Mouse (Mus musculus) hindbrain, embryonic 15.5 days (tissue): Measurements from ENCODE around the gene Mchr1. TPM values are rescaled to one million over a fixed set of nuclear protein-coding genes. Genes with fewer than 3 reads are reported as not detected.

Source experiments
- ATAC-seq: fragments of 200-750 bp; cut with Nextera tagmentation; 2 replicates; pipeline ENCODE4 v1.8.0; 2017; ENCODE audit warnings: low read depth, moderate number of reproducible peaks, moderate TSS enrichment; ENCODE audit not compliant: low FRiP score
- H3K27ac ChIP-seq: fragments of 300-500 bp; sonication (generic); replicated peaks from 2 replicates; pipeline ENCODE4 v1.5.1; 2015; ENCODE audit warnings: mild to moderate bottlenecking, inconsistent platforms
- H3K27me3 ChIP-seq: fragments of 300-500 bp; sonication (generic); 2 replicates; pipeline ENCODE4 v1.6.1; 2015; ENCODE audit warnings: control low read depth, inconsistent platforms
- H3K36me3 ChIP-seq: fragments of 300-500 bp; sonication (generic); 2 replicates; pipeline ENCODE4 v1.6.1; 2015; ENCODE audit warnings: control low read depth, inconsistent platforms
- H3K4me1 ChIP-seq: fragments of 300-500 bp; sonication (generic); replicated peaks from 2 replicates; pipeline ENCODE4 v1.6.1; 2015; ENCODE audit warnings: control low read depth, inconsistent platforms
- H3K4me2 ChIP-seq: fragments of 300-500 bp; sonication (generic); 2 replicates; pipeline ENCODE4 v1.6.1; 2015; ENCODE audit warnings: moderate library complexity, mild to moderate bottlenecking, inconsistent platforms
- H3K4me3 ChIP-seq: fragments of 300-500 bp; sonication (generic); 2 replicates; pipeline ENCODE4 v1.5.1; 2015; ENCODE audit warnings: mild to moderate bottlenecking, inconsistent platforms
- H3K9ac ChIP-seq: fragments of 300-500 bp; sonication (generic); 2 replicates; pipeline ENCODE4 v1.6.1; 2015; ENCODE audit warnings: inconsistent platforms
- H3K9me3 ChIP-seq: fragments of 300-500 bp; sonication (generic); 2 replicates; pipeline ENCODE4 v1.6.1; 2016; ENCODE audit warnings: control low read depth, inconsistent platforms
- WGBS: fragments of 180-500 bp; shearing (Covaris S2); methylation state at CpG from one replicate; pipeline ENCODE4 v1.1.7; 2015; 5-methylcytosine and 5-hydroxymethylcytosine counted together
- polyA plus RNA-seq: library from polyadenylated mRNA; unstranded; fragments of >200 nt; fragmentation: Nextera tagmentation; extraction: Ambion mirVana; gene quantifications from 2 replicates; pipeline ENCODE4 v1.2.1, GENCODE M21; 2015

Gene Mchr1
- polyA plus RNA-seq, 1 experiment from 2014 or later = 5.7 TPM

DNA sequence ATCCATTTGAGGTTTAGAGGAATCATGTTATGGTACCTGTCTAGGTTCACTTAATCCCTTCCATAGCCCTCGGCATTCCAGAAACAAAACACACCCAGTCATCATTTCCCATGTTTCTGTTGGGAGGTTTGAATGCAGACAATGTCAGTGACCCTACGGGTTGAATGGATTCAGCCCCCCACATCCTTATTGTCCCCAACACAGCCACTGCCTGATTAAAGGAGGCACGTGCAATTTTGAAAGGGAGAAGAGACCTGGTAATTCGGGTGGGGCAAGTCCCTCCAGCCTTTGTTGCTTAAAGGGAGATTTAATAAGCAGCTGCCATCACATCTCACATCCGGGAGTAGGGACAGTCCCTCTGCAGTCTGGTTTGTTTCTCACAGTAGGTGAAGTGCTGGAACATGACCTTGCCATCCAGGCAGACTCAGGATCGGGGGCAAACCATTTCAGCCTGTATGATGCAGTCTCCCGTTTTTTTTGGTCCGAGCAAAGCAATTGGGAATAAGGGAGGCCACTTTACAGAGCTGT, 18.9 kb downstream of the Mchr1 start:
- Histone ChIP-seq H3K4me2 (no peak overlapping the region), H3K4me1 (peaks cover 10% of the 10 kb centered on the region), H3K27me3 (no peaks in the 10 kb centered on the region), H3K4me3 (no peak overlapping the region), H3K36me3 (no peaks in the 10 kb centered on the region), H3K9me3 (no peaks in the 10 kb centered on the region), H3K9ac (no peak overlapping the region), H3K27ac (no peak overlapping the region)
- WGBS = 64% methylated on average over 8 of the region's 8 CpGs
- no peak for ATAC-seq

DNA sequence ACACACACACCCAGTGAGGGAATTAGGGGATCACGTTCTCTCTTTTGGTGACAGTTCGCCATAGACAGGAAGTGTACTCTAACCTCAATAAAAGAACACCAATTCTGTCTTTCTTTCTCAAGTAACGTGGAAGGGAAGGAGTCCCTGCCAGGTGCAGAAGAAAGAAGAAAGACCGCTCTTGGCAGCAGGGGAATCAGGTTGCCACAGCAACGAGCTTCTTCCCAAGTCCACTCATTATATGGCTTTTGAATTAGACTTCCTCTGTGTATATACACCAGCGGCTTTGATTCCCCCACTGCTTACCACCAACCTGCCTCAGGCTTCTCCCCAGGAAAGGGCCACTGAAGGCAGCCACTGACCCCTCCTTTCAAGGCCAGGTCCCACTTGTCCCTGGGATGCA, 19.8 kb downstream of the Mchr1 start:
- no peak overlapping the region for H3K4me3 ChIP-seq
- peaks cover 10% of the 10 kb centered on the region for H3K4me1 ChIP-seq
- no peak overlapping the region for H3K4me2 ChIP-seq
- H3K9ac ChIP-seq = no peak overlapping the region
- ATAC-seq = no peak
- no peaks in the 10 kb centered on the region for H3K9me3 ChIP-seq
- no peaks in the 10 kb centered on the region for H3K36me3 ChIP-seq
- H3K27me3 ChIP-seq = no peaks in the 10 kb centered on the region
- H3K27ac ChIP-seq = peak overlapping the region; percentile 64
- 34% methylated on average over 6 of the region's 6 CpGs for WGBS

DNA sequence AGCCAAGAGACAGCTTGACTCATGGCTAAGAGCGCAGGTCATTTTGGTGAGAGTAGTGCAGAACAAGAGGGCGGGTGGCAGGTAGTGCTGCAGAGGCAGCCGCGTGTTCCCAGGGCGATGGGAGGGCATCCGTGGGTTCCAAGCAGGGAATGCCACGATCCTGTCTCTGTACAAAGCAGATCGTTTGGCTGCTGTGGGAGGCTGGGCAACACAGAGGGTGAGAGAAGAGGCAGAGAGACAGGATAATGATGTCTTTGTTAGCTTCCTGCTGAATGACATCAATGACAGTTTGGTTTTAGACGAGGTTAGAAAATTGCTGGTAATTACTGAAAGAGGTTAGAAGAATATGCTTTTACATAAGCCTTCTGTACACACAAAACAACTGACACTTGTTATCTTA, 23.0 kb downstream of the Mchr1 start:
- Histone ChIP-seq H3K9me3 (no peaks in the 10 kb centered on the region), H3K4me1 (peaks cover 10% of the 10 kb centered on the region), H3K36me3 (no peaks in the 10 kb centered on the region), H3K4me3 (no peak overlapping the region), H3K9ac (no peak overlapping the region), H3K27ac (no peak overlapping the region), H3K27me3 (no peaks in the 10 kb centered on the region), H3K4me2 (no peak overlapping the region)
- no peak for ATAC-seq
- WGBS = 29% methylated on average over 9 of the region's 9 CpGs

DNA sequence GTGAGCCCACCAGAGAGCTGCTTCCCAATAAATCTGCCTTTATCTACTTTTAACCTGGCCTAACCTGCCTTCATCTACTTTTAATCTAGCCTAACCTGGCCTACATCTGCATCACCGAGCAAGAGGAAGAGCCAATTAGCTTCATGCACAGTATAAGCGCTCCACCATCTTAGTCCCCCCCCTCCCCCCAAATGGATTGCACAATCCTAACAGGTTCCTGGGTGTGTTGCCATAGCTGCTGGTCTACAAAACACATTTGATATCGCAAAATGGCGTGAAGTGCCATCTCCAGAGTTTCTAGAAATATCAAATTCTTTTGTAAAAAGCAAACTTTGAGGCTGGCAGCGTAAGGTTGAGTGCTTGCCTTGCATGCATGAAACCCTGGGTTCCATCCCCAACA, 24.0 kb downstream of the Mchr1 start:
- no peak for ATAC-seq
- WGBS = 98% methylated on average over 5 of the region's 5 CpGs

DNA sequence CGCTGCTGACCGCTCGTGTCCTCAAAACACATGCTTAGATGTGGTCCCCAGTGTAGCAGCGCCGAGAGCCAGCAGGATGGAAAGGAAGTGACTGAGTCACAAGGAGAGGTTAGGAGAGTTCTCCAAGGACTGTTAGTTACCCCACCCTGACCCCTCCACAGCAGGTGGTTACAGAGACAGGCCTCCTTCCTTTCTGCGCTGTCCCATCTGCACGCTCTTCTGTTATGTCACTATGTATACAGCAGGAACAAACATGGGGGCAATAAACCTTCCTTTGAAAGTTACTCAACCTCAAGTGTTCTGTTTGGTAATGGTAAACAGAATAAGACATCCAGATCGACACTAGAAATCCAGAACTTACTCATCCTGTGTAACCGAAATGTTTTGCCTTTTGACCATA, 24.9 kb downstream of the Mchr1 start:
- no peak overlapping the region for H3K4me3 ChIP-seq
- H3K9ac ChIP-seq = no peak overlapping the region
- no peaks in the 10 kb centered on the region for H3K9me3 ChIP-seq
- H3K27me3 ChIP-seq = no peaks in the 10 kb centered on the region
- no peak overlapping the region for H3K27ac ChIP-seq
- peaks cover 14% of the 10 kb centered on the region for H3K4me1 ChIP-seq
- no peak for ATAC-seq
- no peaks in the 10 kb centered on the region for H3K36me3 ChIP-seq
- 88% methylated on average over 9 of the region's 9 CpGs for WGBS
- no peak overlapping the region for H3K4me2 ChIP-seq

More for the DNA sequence above, 24.0 kb downstream of the Mchr1 start:
- H3K9me3 ChIP-seq = no peaks in the 10 kb centered on the region
- no peak overlapping the region for H3K9ac ChIP-seq
- H3K27ac ChIP-seq = no peak overlapping the region
- no peaks in the 10 kb centered on the region for H3K27me3 ChIP-seq
- peaks cover 14% of the 10 kb centered on the region for H3K4me1 ChIP-seq
- no peak overlapping the region for H3K4me2 ChIP-seq
- H3K4me3 ChIP-seq = no peak overlapping the region
- no peaks in the 10 kb centered on the region for H3K36me3 ChIP-seq

DNA sequence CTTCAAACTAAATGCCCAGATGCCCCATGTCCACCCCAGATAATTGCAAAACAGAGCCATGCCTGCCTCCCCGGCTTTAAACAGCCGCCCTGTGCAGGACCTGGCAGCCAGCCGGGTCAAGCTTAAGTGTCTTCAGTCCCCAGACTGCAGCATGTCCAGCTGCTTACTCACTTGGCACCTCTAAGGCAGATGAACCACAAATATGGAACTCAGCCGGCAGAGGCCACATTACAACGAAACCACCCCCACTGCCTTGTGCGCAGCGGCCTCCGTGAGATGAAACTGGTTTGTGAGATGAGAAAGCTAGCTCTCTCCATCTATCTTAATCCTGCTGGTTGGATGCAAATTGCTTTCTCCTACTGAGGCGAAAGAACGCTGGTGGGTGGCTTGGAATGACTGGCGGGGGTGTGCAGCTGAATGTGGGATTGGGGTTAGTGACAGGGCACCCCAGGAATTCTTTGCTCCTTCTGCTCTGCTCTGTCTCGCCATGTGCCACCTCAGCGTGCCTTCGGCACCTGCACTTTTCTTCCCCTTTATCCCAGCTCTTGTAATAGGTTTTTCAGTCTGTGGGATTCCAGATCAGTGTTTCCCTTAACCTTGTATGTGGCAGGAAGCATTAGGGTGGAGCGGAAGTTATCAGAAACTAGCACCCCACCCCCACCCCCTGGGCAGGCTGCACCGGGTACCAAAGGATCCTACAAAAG, 29.2 kb downstream of the Mchr1 start:
- Histone ChIP-seq H3K4me3 (no peak overlapping the region), H3K9me3 (no peaks in the 10 kb centered on the region), H3K27ac (peak overlapping the region; percentile 46), H3K9ac (no peak overlapping the region), H3K4me2 (no peak overlapping the region), H3K36me3 (no peaks in the 10 kb centered on the region), H3K4me1 (peaks cover 11% of the 10 kb centered on the region; the same call in 1 of the 2 replicates), H3K27me3 (no peaks in the 10 kb centered on the region)
- ATAC-seq = no peak
- WGBS = 34% methylated on average over 16 of the region's 16 CpGs

DNA sequence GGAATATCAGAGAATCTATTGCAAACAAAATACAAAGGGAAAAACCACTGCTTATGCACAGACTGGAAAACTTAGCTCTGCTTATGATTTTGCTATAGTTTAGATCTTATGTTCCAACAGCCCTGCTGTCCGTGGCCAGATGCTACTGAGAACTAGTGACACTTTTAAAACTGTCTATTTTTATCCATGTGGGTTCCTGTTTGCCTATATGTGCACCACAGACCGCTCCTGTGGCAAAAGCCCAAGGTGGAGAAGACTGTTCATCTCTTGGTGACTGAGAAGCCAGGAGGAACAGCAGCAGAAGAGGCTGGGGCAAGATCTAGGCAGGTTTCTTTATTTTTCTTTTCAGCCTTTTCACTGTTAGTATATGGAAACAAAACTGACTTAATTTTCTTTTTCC, 32.1 kb downstream of the Mchr1 start:
- ATAC-seq = no peak
- H3K9me3 ChIP-seq = no peaks in the 10 kb centered on the region
- WGBS = 89% methylated on average over 2 of the region's 2 CpGs
- no peaks in the 10 kb centered on the region for H3K27me3 ChIP-seq
- no peak overlapping the region for H3K4me3 ChIP-seq
- H3K36me3 ChIP-seq = no peaks in the 10 kb centered on the region
- peaks cover 15% of the 10 kb centered on the region for H3K4me1 ChIP-seq
- no peak overlapping the region for H3K27ac ChIP-seq
- H3K9ac ChIP-seq = no peak overlapping the region
- H3K4me2 ChIP-seq = no peak overlapping the region

DNA sequence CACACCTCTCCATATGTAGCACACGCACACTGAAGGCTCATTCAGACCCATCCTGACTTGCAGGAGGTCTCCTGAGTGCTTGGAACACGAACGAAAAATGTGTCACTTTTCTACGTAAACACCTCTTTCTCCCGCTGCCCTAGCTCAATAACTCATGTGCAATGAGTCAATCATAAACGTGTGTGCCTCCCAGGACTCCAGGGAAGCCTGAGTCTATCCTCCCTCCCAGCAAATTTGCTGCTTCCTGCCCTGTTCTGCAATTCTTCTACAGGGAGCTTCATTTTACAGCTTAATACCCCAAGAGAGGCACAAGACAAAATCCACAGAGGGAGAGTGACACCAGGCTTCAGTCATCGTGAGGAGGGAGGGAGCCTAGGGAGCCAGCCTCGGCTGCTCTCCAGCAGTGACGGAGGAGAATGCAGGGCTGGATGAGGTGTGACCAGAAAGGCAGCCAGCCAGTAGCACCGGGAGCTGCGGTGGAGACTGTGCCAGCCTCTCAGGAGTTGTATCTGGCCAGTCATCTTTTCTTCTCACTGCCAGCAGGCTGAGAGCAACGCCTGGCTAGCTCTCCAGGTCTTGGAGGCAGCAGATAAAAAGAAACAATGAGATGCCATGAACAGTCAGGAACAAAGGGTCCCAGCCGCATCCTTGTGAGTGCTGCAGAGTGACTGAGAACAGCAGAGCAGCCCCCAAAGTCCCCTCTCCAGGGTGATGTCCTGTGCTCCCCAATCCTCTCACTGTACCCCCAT, 37.2 kb downstream of the Mchr1 start:
- Histone ChIP-seq H3K9ac (peak overlapping the region; percentile 18; the same call in 1 of the 2 replicates), H3K4me1 (peaks cover 20% of the 10 kb centered on the region), H3K36me3 (no peaks in the 10 kb centered on the region), H3K9me3 (no peaks in the 10 kb centered on the region), H3K27me3 (no peaks in the 10 kb centered on the region), H3K4me2 (peak overlapping the region; percentile 38), H3K4me3 (no peak overlapping the region), H3K27ac (peak overlapping the region; percentile 79)
- WGBS = 9% methylated on average over 13 of the region's 13 CpGs
- peak; percentile 74 for ATAC-seq

DNA sequence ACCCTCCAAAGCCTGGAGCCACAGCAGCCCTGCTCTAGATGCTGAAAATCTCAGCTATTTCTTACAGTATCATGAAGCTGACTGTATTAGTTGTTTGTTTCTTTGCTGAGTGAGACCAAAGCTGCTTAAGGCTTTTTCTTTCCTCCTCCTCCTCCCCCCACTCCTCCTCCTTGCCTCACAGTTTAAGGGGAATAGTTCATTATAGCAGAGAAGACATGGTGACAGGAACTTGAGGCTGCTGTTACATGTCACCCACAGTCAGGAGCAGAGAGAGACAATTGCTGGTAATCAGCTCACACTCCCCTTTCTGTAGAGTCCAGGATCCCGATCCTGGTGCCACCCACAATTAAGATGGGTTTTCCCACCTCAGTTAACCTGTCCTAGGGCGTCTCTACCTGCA, 38.1 kb downstream of the Mchr1 start:
- Histone ChIP-seq H3K36me3 (no peaks in the 10 kb centered on the region), H3K9ac (no peak overlapping the region), H3K4me1 (peaks cover 29% of the 10 kb centered on the region), H3K27me3 (no peaks in the 10 kb centered on the region), H3K4me3 (no peak overlapping the region), H3K4me2 (no peak overlapping the region), H3K9me3 (no peaks in the 10 kb centered on the region), H3K27ac (peak overlapping the region; percentile 79)
- peak; percentile 17; the same call in 1 of the 2 replicates for ATAC-seq
- 64% methylated on average over 2 of the region's 2 CpGs for WGBS

DNA sequence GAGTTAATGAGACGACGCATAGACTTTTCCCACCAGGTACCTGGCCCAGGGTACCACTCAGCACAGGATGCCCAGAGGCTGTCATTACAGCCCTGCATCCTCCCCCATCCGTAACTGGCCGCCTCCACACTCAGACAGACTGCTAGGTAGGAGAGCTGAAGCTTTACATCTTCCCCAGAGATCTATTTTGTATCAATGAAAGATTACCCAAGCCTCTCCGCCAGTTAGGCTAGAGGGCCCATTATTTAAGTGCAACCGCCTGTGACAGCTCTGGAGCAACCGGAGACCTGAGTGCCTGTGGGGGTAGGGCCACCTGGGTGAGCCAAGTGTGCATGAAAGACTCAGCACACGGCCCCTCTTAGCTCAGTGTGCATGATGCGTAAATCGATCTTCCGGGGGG, 42.6 kb downstream of the Mchr1 start:
- H3K4me1 ChIP-seq = peaks cover 22% of the 10 kb centered on the region
- no peaks in the 10 kb centered on the region for H3K27me3 ChIP-seq
- no peak overlapping the region for H3K9ac ChIP-seq
- no peak overlapping the region for H3K4me3 ChIP-seq
- H3K27ac ChIP-seq = peak overlapping the region; percentile 26; the same call in 1 of the 2 replicates
- 6% methylated on average over 9 of the region's 11 CpGs for WGBS
- no peaks in the 10 kb centered on the region for H3K9me3 ChIP-seq
- H3K4me2 ChIP-seq = no peak overlapping the region
- ATAC-seq = peak; percentile 86
- no peaks in the 10 kb centered on the region for H3K36me3 ChIP-seq

DNA sequence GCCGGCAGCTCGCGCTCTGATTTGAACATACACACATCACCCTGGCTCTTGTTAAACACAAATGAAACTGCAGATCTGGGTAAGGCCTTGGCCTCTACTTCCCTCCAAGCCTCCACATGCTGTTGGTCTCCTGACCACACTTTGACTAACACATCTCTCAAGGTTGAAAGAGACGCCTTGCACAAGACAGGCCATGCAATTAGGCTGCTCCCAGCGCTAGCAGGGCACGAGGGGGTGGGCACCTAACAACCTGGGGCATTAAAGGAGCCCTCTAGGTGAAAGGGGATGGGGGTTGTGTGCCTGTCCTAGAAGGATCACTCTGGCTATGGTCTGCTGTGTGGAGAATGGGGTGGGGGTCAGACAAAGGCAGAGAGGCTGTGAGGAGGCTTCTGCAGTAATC, 43.4 kb downstream of the Mchr1 start:
- H3K9me3 ChIP-seq = no peaks in the 10 kb centered on the region
- H3K36me3 ChIP-seq = no peaks in the 10 kb centered on the region
- peaks cover 15% of the 10 kb centered on the region for H3K4me1 ChIP-seq
- no peak overlapping the region for H3K4me2 ChIP-seq
- WGBS = 71% methylated on average over 6 of the region's 6 CpGs
- ATAC-seq = no peak
- no peak overlapping the region for H3K4me3 ChIP-seq
- peak overlapping the region; percentile 39; the same call in 1 of the 2 replicates for H3K27ac ChIP-seq
- no peak overlapping the region for H3K9ac ChIP-seq
- H3K27me3 ChIP-seq = no peaks in the 10 kb centered on the region

DNA sequence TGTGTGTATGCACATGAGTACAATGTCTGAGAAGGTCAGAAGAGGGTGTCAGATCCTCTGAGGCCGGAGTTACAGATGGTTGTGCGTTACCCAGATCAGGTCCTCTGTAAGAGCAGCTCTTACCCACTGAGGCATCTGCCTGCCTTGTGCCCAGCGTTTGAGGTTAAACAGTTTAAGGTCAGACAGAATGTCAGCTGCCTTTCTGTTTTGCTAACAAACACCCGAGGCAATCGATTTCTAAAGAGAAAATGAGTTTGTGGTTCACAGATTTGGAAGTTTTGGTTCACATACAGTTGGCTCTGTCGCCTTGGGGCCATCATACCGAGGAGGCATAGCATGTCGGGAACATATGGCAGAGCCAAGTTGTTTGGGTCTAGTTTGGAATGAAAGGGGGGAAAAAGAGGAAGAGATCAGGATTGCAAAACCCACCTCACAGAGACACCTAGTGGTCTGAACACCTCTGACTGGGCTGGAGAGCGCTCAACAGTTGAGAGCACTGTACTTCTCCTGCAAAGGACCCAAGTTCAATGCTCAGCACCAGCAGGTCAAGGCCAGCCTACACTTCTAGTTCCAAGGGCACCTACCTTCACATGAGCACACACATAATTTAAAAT, 48.9 kb downstream of the Mchr1 start:
- Histone ChIP-seq H3K4me2 (no peak overlapping the region), H3K27me3 (no peaks in the 10 kb centered on the region), H3K4me1 (no peaks in the 10 kb centered on the region), H3K4me3 (no peak overlapping the region), H3K36me3 (no peaks in the 10 kb centered on the region), H3K9ac (no peak overlapping the region), H3K27ac (no peak overlapping the region), H3K9me3 (no peaks in the 10 kb centered on the region)
- ATAC-seq = no peak
- WGBS = 82% methylated on average over 9 of the region's 9 CpGs
